20 mouse cellular contexts compared by ENCODE assay signal in genomic region chr3:41452020-41452715, GRCm38 (mm10).
DNase-seq lines count a peak whose midpoint lies in the region; ATAC-seq lines count a peak whose summit lies in the region.
"Had no signal": no experiment of that assay in that cellular context is flagged by ENCODE, and none has a peak within 500 bp of the region (broad histone marks: within the 10 kb centered on the region; RNA-seq: fewer than 3 reads in every experiment).

No protein-coding gene starts in this region.

- H3K9ac ChIP-seq in intestine, embryonic 14.5 days (ENCODE audit: low read length) = no peak overlapping the region
- H3K9ac ChIP-seq in stomach, embryonic 15.5 days = no peak overlapping the region
- H3K9ac ChIP-seq: embryonic facial prominence, embryonic 13.5 days; heart, embryonic 15.5 days; hindbrain, embryonic 15.5 days; liver, embryonic 14.5 days; midbrain, embryonic 15.5 days had no signal

- H3K4me1 ChIP-seq in intestine, embryonic 14.5 days (replicated peaks; ENCODE audit: control insufficient read depth, insufficient read depth, low read length) = no peaks in the 10 kb centered on the region
- H3K4me1 ChIP-seq in stomach, embryonic 15.5 days = no peaks in the 10 kb centered on the region
- H3K4me1 ChIP-seq: heart, embryonic 15.5 days; hindbrain, embryonic 15.5 days; midbrain, embryonic 15.5 days had no signal

- no peak overlapping the region for H3K27ac ChIP-seq in intestine, embryonic 14.5 days (ENCODE audit: low read depth)
- H3K27ac ChIP-seq in stomach, embryonic 15.5 days = no peak overlapping the region
- H3K27ac ChIP-seq: embryonic facial prominence, embryonic 13.5 days; heart, embryonic 15.5 days; hindbrain, embryonic 15.5 days; limb, embryonic 10.5 days; liver, embryonic 14.5 days; midbrain, embryonic 15.5 days had no signal

- WGBS in intestine, embryonic 14.5 days = 72% methylated on average over 3 of the region's 3 CpGs
- WGBS in stomach, embryonic 15.5 days = 49% methylated on average over 3 of the region's 3 CpGs

- ATAC-seq in intestine, embryonic 14.5 days (replicated peaks; ENCODE audit: low FRiP score, low TSS enrichment, low read depth) = peak; percentile 81; the same call in 1 of the 2 replicates
- peak; percentile 82 for ATAC-seq in stomach, embryonic 15.5 days (ENCODE audit: insufficient read depth, low FRiP score, low read depth)
- ATAC-seq: forebrain, embryonic 16.5 days; midbrain, embryonic 15.5 days had no signal

- DNase-seq in lung, postnatal 25 days (ENCODE audit: low spot score) = peak; percentile 48
- no peak for DNase-seq in lung, postnatal 4 days
- DNase-seq in R1 (ENCODE audit: low read depth, low spot score) = peak; percentile 45
- no peak for DNase-seq in intestine, embryonic 14.5 days (ENCODE audit: low spot score)
- no peak for DNase-seq in left cerebral cortex, adult 11 months (ENCODE audit: low spot score)
- DNase-seq in thymus, postnatal 36 days = no peak
- no peak for DNase-seq in layer of hippocampus, adult 9-11 months
- DNase-seq: adrenal gland, postnatal 14 days; cerebellum, adult 8-10 months; kidney, adult 8-10 months; kidney, postnatal 4 days; layer of hippocampus, postnatal 36 days had no signal

- no peaks in the 10 kb centered on the region for H3K36me3 ChIP-seq in intestine, embryonic 14.5 days (ENCODE audit: control insufficient read depth, insufficient read depth, low read length)
- H3K36me3 ChIP-seq in stomach, embryonic 15.5 days = no peaks in the 10 kb centered on the region
- H3K36me3 ChIP-seq: embryonic facial prominence, embryonic 13.5 days; heart, embryonic 15.5 days; hindbrain, embryonic 15.5 days; limb, embryonic 10.5 days; midbrain, embryonic 15.5 days had no signal

- H3K27me3 ChIP-seq in intestine, embryonic 14.5 days (replicated peaks; ENCODE audit: control insufficient read depth, insufficient read depth, low read length) = no peaks in the 10 kb centered on the region
- H3K27me3 ChIP-seq in stomach, embryonic 15.5 days (replicated peaks) = no peaks in the 10 kb centered on the region
- H3K27me3 ChIP-seq: embryonic facial prominence, embryonic 13.5 days; heart, embryonic 15.5 days; hindbrain, embryonic 15.5 days; midbrain, embryonic 15.5 days had no signal

- no peak overlapping the region for H3K4me3 ChIP-seq in intestine, embryonic 14.5 days (ENCODE audit: low read depth, low read length)
- no peak overlapping the region for H3K4me3 ChIP-seq in stomach, embryonic 15.5 days (replicated peaks)
- H3K4me3 ChIP-seq: embryonic facial prominence, embryonic 13.5 days; heart, embryonic 15.5 days; hindbrain, embryonic 15.5 days; limb, embryonic 10.5 days; midbrain, embryonic 15.5 days had no signal

- H3K4me2 ChIP-seq in intestine, embryonic 14.5 days (ENCODE audit: low read length) = no peak overlapping the region
- H3K4me2 ChIP-seq in stomach, embryonic 15.5 days = no peak overlapping the region
- H3K4me2 ChIP-seq: embryonic facial prominence, embryonic 13.5 days; heart, embryonic 15.5 days; hindbrain, embryonic 15.5 days; midbrain, embryonic 15.5 days had no signal

- 0 out of 2 replicates have a peak, but pooled peaks cover 3% of the 10 kb centered on the region for H3K9me3 ChIP-seq in intestine, embryonic 14.5 days (ENCODE audit: control insufficient read depth, low read length)
- no peaks in the 10 kb centered on the region for H3K9me3 ChIP-seq in stomach, embryonic 15.5 days
- H3K9me3 ChIP-seq: embryonic facial prominence, embryonic 13.5 days; heart, embryonic 15.5 days; hindbrain, embryonic 15.5 days; limb, embryonic 10.5 days; midbrain, embryonic 15.5 days had no signal

Comparison
In these comparisons a context has a peak if more than half of its experiments do, and no peak if none do; other contexts are left out.
1. DNase-seq: peak in lung, postnatal 25 days (single experiment) and R1 (single experiment); none in lung, postnatal 4 days (0 of 2), intestine, embryonic 14.5 days (single experiment), left cerebral cortex, adult 11 months (single experiment), thymus, postnatal 36 days (0 of 2) and layer of hippocampus, adult 9-11 months (single experiment).